Mouse (Mus musculus): ENCODE results near the gene Usp47. TPM values are rescaled to one million over a fixed set of nuclear protein-coding genes. Genes with fewer than 3 reads are reported as not detected.

Gene Usp47
- total RNA-seq, 2 experiments from 2014 or later = 63.3 to 67.4 TPM

DNA sequence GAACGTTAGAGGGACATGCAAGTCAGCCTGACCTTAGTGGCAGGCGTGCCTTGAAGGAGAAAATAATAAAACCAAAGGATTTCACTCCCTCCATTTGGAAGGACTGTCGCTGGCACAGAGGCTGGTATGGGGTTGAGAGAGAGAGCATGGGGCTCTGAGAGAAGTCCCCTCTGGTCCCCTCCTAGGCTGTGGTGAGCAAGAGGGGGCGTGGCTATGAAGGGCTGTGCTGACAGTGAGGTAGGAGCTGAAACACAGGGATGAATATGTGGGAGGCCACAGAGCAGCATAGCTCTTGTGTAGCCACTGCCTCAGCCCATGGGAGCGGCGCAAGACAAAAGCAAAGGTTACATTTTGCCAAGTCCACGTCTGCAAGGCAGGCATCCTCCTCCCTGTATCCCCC is 94.2 kb downstream of the Usp47 start:
- intact Hi-C loops (cut with DNase I) = no loop called here
- DNase-seq (ENCODE audit: low spot score in 2 of 2) = no peak

DNA sequence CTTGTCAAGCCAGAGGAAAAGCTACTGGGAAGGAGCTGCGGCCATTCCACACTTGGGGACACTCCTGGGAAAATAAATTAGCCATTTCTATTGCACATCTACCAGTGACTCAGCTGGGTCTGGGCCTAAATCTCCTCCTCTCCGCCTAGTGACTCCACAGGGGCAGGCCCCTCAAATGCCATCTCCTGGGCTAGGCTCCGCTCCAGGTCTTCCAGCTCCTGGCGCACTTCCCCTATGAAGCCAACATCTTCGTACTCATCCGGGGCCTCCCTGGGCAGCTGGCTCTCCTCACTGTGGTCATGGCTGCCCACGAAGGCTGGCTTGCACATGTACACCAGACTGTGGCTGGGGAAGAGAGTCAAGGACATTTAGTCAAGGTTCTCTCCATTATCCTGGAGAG is 94.8 kb downstream of the Usp47 start:
- no peak for DNase-seq (ENCODE audit: low spot score in 2 of 2)

DNA sequence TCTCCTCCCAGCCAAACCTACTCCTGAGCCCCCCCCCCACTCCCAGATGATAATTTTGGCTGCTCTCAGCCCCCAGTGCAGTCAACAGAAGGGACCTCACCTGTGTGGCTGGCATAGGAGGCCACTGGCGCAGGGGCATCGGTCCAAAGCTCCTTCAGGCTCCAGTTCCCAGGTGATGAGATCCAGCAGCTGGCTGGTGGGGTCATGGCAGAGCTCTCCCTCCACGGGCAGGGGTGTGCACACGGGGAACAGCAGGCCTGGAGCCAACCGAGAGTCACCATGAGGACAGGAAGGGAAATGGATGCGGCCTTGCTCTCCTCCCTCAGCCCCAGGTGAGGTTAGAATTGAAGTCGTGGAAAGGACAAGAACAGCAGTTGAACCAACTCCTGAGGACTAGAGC is 95.9 kb downstream of the Usp47 start:
- no peak for DNase-seq (ENCODE audit: low spot score in 2 of 2)

More for the DNA sequence above, 94.8 kb downstream of the Usp47 start:
- intact Hi-C loops (cut with DNase I) = no loop called here

DNA sequence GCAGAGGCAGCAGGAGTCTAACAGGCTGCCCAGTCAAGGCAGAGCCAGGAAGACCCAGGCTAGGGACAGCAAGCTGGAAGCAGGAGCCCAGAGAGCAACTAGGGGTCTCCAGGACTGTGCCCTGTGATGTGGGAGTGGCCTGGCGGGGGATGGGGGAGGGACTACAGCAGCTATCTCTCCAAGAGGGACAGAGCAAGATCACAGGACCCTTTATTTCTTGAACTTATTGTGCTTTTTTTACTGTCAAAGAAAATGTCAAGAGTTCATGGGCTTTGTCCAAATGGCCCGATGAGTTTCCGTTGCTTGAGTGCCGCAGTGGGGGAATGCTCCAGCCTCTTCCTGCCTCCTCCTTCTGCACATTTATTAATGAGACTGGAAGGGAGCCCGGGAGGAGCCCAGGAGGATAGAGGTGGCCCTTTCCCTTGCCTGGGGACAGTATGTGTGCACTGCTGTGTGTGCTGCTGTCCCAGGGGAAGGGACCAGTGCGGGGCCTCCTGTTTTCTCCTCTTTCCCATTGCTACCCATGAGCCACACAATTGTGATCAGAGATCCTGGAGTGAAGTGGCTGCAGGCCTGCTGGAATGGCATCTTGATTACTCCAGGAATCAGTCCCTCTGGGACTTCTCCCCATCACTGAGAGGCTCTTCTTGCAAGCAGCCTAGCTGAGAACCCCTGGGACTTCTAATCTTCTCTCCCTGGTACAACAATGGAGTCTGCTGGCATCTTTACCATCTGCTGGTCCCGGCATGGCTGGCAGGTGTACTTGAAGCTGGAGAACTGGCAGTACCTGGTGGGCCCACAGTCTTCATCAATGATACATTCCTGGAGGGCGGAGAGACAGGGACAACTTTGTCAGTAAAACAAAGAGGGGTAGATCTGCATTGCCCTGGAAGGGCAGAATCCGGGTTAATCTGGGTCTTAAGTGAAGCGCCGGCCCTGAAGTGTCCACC is 97.8 kb downstream of the Usp47 start:
- DNase-seq (ENCODE audit: low spot score in 2 of 2) = no peak
- intact Hi-C loops (cut with DNase I) = loop anchor here (5.0 kb wide), 1 partner anchor 56 kb away; no protein-coding TSS in a partner anchor

More for the DNA sequence above, 95.9 kb downstream of the Usp47 start:
- intact Hi-C loops (cut with DNase I) = no loop called here

DNA sequence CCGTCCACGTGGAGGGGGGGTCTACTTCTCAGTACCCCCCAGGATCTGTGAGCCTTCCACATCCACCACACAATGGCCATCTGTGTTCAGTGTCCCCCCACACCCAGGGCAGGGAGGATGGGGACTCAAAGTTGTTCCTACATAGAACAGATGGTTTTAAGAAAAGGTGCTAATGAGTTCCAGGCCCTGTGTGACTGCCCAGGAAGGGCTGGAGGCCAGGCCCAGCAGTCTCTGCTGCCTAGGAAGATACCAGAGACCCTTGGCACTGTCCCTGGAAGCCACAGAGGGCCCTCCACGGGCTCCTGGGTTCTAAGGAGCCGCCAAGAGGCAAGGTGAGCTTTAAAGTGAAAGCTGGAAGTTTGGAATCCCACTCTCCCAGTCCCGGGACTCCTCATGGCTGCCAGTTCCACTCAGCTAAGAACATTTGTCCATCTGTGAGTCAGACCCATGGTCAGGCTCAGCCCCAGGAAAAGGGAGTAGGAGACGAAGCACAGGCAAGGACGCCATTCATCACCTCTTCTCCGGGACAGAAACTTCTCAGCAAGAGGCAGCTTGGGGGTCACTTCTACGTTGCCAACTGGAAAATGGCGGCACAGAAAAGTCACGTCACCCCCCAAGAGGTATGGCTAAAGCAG is 98.7 kb downstream of the Usp47 start:
- no peak for DNase-seq (ENCODE audit: low spot score in 2 of 2)
- intact Hi-C loops (cut with DNase I) = loop anchor here (2.0 to 5.0 kb wide), 2 partner anchors 43 to 55 kb away; no protein-coding TSS in a partner anchor

DNA sequence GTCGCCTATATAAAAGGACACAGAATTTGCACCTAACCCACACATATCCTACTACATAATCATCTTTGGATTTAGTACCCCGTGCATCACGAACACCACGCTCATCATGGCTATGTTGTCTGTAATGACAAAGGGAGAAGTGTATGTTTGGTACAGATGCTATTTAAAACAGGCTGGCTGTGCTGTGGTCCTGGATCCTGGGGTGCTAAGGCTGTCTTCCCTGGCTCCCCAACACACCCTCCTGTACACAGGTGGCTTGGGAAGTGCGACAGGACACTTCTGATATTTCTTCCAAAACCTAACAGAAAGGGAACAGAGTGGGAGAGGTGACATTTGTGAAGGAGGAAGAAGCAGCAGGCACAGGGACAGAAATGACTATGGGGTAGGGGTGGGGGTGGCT is 100.3 kb downstream of the Usp47 start:
- intact Hi-C loops (cut with DNase I) = loop anchor here (2.0 to 5.0 kb wide), 2 partner anchors 41 to 54 kb away; no protein-coding TSS in a partner anchor
- DNase-seq (ENCODE audit: low spot score in 2 of 2) = peak; percentile 69 to 80

DNA sequence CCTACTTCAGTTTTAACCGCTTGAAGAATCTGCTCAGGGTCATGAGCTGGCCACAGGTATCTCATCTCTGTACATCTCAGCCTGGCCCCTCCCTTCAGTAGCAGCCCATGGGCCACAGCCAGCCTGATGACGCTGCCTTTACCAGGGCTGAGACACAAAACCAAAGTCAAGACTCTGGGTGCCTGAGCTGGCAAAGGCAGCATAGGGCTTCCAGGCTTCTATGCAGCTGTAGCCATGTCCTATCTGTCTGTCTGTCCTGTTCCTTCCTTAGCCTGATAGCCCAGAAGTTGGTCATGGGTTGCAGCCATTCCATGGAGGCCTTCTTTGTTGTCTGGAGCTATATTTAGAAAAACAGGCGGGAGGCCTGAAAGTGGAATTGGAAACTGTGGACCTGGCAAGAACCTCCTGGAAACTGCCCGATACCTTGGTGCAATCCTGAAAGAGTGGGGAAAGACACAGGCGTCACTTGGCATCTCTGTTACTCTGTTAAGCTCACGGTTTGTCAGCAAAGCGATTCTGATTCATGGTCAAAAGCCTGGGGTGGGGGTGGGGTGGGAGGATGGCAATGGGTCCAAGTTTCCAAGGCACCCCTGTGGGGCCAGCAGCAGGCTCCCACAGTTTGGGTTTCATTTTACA is 102.4 kb downstream of the Usp47 start:
- intact Hi-C loops (cut with DNase I) = no loop called here
- DNase-seq (ENCODE audit: low spot score in 2 of 2) = no peak

DNA sequence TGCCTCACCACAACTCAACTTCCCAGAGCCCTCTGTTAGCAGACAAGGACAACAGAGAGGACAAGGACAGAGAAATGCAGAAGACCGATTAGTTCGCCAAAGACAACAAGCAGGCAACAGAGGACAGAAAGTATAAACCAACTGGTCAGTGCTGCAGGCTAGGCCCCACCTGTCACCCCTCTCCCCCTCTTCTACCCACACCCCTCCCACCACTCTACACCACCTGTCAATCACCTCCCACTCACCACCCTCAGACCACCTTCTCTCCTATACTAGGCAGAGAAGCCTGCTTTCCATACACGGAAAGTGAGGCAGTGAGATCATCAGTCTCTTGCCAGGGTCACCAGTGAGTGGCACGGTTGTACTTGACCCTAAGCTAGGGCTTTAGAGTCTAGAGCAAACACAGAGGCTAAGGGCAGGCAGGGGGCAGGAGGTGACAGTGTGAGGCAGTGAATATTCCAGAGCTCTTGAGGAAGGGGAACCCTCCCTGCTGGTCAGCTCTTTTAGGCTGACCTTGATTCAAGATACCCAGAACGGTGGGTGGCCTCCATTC is 103.9 kb downstream of the Usp47 start:
- intact Hi-C loops (cut with DNase I) = no loop called here
- DNase-seq (ENCODE audit: low spot score in 2 of 2) = no peak

DNA sequence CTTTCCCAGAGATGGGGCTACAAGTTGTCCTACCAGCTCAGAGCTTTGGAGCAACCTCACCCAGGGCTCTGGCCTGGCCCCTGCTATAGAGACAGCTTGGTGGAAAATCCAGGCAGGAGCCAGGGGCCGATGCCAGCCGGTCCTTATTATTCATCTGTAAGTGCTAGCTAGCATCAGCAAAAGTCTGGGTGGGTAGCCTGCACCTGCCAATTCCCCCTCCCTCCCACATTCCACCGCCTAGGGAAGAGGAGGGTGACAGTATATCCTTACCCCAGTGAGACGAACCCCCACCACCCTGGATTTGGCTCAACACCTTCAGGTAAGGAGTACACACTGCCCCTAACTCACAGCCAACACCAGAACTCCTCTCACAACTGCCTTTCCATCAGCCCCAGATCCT is 104.7 kb downstream of the Usp47 start:
- DNase-seq (ENCODE audit: low spot score in 2 of 2) = peak; percentile 33 to 55
- intact Hi-C loops (cut with DNase I) = no loop called here

DNA sequence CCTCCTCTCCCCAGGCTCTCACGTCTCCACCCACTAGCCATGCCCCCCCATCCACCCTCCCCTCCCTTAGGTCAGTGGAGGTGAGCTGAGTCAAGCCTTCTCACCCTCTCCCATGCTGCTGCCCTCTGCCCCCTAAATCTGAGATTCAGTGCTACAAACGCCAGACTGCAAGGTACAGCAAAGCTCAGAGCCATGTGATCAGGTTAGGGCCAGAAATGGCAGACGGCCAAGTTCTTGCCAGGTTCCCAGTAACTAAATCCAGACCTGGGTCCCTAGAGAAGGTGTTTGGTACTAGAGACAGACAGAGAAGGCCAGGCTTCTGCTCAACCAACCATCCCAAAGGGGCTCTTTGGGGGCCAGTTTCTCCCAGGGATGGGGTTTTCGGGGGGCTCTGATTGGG is 105.5 kb downstream of the Usp47 start:
- intact Hi-C loops (cut with DNase I) = no loop called here
- DNase-seq (ENCODE audit: low spot score in 2 of 2) = no peak

DNA sequence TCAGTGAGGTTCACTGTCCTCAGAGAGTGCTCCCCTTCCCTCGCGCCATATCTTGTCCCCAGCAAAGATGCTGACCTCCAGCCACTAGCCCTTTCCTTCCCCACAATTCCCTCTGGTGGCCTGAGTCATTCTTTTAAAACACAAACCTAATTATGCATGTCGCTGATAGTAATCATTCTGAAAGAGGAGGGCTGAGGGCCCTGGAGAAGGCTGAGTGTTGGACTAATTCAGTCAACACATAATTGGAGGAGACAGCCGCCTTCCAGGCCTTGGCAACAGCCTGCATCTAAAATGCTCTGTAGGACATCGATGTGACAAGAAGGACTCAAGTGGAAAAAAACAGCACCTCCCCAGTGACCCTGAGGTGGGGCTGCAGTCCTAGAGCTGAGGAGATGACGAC is 106.5 kb downstream of the Usp47 start:
- intact Hi-C loops (cut with DNase I) = no loop called here

DNA sequence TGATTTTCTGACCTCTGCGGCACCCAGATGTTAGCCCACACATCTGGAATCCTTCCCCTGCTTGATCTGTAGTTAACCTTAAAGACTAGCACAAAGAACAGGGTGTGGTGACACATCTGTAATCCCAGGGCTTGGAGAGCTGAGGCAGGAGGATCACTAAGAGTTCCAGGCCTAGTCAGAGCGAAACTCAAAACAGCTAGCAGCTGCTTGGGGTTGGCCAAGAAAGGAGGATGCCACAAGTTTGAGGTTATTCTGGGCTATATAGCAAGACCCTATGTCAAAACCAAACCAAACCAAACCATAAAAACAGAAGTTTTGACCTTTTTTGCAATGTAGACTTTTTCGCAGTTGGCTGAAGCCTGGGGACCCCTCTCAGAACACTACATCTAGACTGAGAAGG is 107.4 kb downstream of the Usp47 start:
- DNase-seq (ENCODE audit: low spot score in 2 of 2) = no peak
- intact Hi-C loops (cut with DNase I) = no loop called here

More for the DNA sequence above, 106.5 kb downstream of the Usp47 start:
- peak in 1 of 2 experiments; percentile 2 for DNase-seq (ENCODE audit: low spot score in 2 of 2)

DNA sequence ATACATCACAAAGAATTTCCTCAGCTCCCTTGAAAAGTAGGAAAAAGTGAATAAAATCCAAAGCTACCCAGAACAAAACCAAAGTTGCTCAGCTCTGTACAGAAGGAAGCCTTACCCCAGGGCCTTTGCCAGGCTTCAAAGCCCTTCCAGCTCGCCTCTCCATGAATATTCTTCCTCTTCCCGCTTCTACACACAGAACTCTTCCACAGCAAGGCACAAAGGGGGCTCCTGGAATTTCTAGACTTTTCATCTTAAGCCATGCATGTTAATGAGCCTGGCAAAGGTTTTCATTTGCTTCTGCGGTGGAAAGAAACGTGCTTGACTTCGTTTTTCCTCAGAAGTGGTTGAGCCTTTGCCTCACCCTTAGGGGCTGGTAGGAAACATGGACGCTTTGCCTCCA is 108.7 kb downstream of the Usp47 start:
- no peak for DNase-seq (ENCODE audit: low spot score in 2 of 2)
- intact Hi-C loops (cut with DNase I) = no loop called here

DNA sequence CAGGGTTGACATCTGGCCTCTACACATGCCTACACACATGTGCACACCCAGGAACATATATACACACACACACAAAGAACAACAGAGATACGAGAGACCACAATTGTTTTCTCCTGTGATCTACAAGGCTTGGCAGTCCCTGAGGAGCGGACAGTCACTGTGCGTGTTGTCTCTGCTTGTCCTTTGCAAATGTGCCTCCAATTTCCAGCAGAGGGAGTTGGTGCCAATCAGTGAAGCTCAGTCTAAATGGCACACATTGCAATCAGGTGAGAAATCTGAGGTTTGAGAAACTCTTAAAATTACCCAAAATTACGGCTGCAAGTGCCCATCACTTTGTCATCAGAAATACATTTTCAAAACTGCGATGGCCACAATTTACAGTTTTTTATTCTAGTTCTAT is 110.0 kb downstream of the Usp47 start:
- DNase-seq (ENCODE audit: low spot score in 2 of 2) = no peak
- intact Hi-C loops (cut with DNase I) = no loop called here

DNA sequence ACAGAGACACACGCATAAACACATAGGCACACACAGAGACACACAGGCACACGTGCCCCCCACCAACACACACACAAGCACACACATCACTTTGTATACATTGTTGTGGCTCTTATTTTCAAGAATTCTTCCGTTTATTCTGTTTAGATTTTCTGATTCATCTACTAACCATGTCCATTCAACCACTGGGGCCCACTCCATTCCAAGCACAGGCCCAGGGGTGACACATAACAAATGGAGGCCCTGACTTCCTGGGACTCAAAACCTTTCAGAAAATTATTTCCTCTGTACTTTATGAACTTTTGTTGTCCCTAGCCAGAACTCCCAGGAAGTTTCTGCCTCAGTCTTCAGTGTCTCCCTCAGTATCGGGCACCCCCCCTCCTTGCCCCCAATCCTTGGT is 111.9 kb downstream of the Usp47 start:
- DNase-seq (ENCODE audit: low spot score in 2 of 2) = no peak

DNA sequence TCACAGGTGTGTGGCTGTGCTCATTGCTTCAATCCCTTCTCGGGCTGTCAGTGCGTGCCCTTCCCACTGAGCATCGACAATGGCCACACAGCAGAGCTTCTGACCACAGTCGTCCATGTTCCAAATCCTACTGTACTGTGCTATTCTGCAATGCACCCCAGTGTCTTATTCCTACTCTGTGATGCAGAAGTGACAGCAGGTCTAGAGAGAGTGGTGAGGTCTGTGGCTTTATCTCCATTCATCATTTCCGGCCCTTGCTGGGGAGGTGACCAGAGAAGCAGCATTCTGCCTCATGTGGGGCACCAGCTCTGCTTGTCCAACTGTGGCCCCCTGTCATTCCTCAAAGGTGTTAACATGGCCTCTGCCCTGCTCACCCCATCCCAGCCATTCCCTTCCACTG is 113.2 kb downstream of the Usp47 start:
- no peak for DNase-seq (ENCODE audit: low spot score in 2 of 2)
- intact Hi-C loops (cut with DNase I) = no loop called here

More for the DNA sequence above, 111.9 kb downstream of the Usp47 start:
- intact Hi-C loops (cut with DNase I) = no loop called here

DNA sequence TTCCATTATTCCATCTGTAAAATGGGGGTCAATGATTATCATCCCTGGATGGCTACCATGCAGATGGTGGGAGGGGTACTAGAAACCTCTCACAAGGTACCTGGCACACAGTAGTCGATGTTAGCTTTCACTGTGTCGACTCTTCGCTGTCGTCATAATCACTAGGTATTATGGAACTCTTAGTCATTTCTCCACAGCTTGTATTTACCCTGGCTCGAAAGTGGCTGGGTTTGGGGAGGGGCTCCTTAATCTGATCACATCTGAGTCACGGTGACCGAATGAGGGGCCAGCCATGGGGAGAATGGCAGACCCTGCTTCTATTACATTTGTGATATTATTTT is 114.8 kb downstream of the Usp47 start:
- intact Hi-C loops (cut with DNase I) = no loop called here
- DNase-seq (ENCODE audit: low spot score in 2 of 2) = no peak

DNA sequence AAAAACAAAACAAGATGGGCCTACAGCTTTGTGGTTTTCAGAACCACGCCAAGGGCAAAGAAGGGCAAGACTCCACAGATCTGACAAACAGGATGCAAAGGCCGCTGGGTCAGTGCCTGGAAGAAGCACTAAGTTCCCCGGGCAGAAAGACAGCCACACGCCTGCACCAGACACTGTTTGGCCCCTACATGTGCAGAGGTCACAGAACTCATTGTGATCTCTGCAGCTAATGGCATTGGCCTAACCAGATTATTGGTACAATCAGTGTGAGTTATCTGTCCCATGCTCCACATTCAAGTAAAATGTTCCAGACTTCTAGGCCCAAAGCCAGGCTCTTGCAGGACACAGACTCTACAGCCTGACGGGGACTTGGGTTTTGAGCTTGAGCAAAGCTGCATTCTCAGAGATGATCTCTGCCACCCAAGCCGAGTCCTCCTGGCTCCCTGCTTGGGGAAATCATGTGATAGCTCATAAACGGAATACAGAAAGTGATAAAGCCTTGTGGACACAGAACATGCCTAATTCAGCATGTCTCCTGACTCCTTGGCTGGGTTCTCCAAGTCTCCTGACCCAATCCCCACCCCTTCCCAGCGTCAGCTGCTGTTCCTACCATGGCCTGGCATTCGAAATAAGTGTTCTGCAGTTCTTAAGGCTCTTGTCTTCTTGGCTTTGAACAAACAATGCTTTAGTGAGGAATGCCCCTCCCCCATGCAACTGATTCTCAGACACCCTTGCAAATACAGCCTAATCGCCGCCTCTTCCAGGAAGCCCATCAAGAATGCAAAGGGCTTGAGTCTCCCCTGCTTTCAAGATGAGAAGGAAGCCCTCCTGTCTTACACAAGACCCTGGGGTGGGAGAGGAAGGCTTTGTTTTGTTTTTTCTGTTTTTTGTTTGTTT is 115.5 kb downstream of the Usp47 start:
- intact Hi-C loops (cut with DNase I) = no loop called here
- DNase-seq (ENCODE audit: low spot score in 2 of 2) = no peak

DNA sequence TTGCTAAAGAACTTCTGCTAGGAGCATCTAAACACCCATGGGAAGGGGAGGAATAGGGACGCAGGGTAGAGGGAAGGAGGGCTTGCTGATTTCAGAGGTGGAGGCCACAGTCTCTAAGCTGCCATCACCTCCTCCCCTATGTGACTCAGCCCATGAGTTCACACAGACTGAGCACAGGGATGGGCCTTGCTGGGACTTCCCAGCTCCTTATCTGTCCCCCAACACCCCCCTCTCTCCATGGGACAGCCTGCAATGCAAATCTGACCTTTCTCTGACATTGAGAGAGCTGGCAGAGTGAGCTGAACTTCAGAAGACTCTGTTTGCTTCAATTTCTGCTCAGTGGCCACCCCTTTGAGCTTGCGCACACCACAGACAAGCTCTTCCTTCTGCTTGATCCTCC is 117.4 kb downstream of the Usp47 start:
- intact Hi-C loops (cut with DNase I) = no loop called here

More for the DNA sequence above, 117.4 kb downstream of the Usp47 start:
- no peak for DNase-seq (ENCODE audit: low spot score in 2 of 2)

Measured in left cerebral cortex, postnatal 36 days (tissue).